Mouse (Mus musculus) kidney, embryonic 14.5 days (tissue): ENCODE data around the gene Pde3a. TPM values are rescaled to one million over a fixed set of nuclear protein-coding genes. Genes with fewer than 3 reads are reported as not detected.
"Not testable (repeated sequence)": the region's sequence is repeated elsewhere in the genome, so short reads cannot be mapped to it uniquely, and the experiment has no call there.

Source experiments
- ATAC-seq: fragments of 200-750 bp; cut with Nextera tagmentation; 2 replicates; pipeline ENCODE4 v1.8.0; 2017; ENCODE audit warnings: moderate number of reproducible peaks, mild to moderate bottlenecking, moderate TSS enrichment, moderate library complexity; ENCODE audit not compliant: low FRiP score, low TSS enrichment
- H3K27ac ChIP-seq: fragments of 300-500 bp; sonication (generic); 2 replicates; pipeline ENCODE4 v1.5.1; 2014; ENCODE audit warnings: low read depth, mild to moderate bottlenecking, low read length, moderate library complexity, mixed read lengths
- H3K27me3 ChIP-seq: fragments of 300-500 bp; sonication (generic); 2 replicates; pipeline ENCODE4 v1.6.1; 2014; ENCODE audit warnings: mild to moderate bottlenecking, low read length; ENCODE audit not compliant: control insufficient read depth, insufficient read depth
- H3K36me3 ChIP-seq: fragments of 300-500 bp; sonication (generic); 2 replicates; pipeline ENCODE4 v1.6.1; 2014; ENCODE audit warnings: low read length, mixed read lengths; ENCODE audit not compliant: control insufficient read depth, insufficient read depth
- H3K4me1 ChIP-seq: fragments of 300-500 bp; sonication (generic); 2 replicates; pipeline ENCODE4 v1.6.1; 2014; ENCODE audit warnings: low read length, mixed read lengths; ENCODE audit not compliant: control insufficient read depth, insufficient read depth
- H3K4me2 ChIP-seq: fragments of 300-500 bp; sonication (generic); replicated peaks from 2 replicates; pipeline ENCODE4 v1.6.1; 2014; ENCODE audit warnings: low read depth, mild to moderate bottlenecking, low read length
- H3K4me3 ChIP-seq: fragments of 300-500 bp; sonication (generic); 2 replicates; pipeline ENCODE4 v1.5.1; 2014; ENCODE audit warnings: mild to moderate bottlenecking, low read length
- H3K9ac ChIP-seq: fragments of 300-500 bp; sonication (generic); 2 replicates; pipeline ENCODE4 v1.6.1; 2014; ENCODE audit warnings: low read depth, mild to moderate bottlenecking, low read length, moderate library complexity
- H3K9me3 ChIP-seq: fragments of 300-500 bp; sonication (generic); 2 replicates; pipeline ENCODE4 v1.6.1; 2016; ENCODE audit warnings: low read length; ENCODE audit not compliant: control insufficient read depth
- WGBS: fragments of 180-500 bp; shearing (Covaris S2); extraction: QIAGEN DNeasy Blood & Tissue Kit; methylation state at CpG from one replicate; pipeline ENCODE4 v1.1.7; 2014; 5-methylcytosine and 5-hydroxymethylcytosine counted together
- polyA plus RNA-seq: library from polyadenylated mRNA; unstranded; fragments of >200 nt; fragmentation: Nextera tagmentation; extraction: Ambion mirVana; gene quantifications from 2 replicates; pipeline ENCODE4 v1.2.1, GENCODE M21; 2014

Gene Pde3a
- polyA plus RNA-seq, 1 experiment from 2014 or later = 13.8 TPM

- H3K4me3 ChIP-seq = no peak overlapping the region
- H3K4me1 ChIP-seq = peaks cover 16% of the 10 kb centered on the region
- ATAC-seq = no peak
- no peaks in the 10 kb centered on the region for H3K27me3 ChIP-seq
- H3K36me3 ChIP-seq = no peaks in the 10 kb centered on the region; the same call in 1 of the 2 replicates
- H3K9me3 ChIP-seq = no peaks in the 10 kb centered on the region
- H3K4me2 ChIP-seq = no peak overlapping the region
- WGBS = 30% methylated on average over 2 of the region's 2 CpGs
- H3K9ac ChIP-seq = no peak overlapping the region
- H3K27ac ChIP-seq = no peak overlapping the region
Measured at GRCm38 (mm10) chr6:141308451-141308850, 59.4 kb downstream of the Pde3a start.

- Histone ChIP-seq H3K9ac (no peak overlapping the region), H3K4me3 (no peak overlapping the region), H3K4me2 (no peak overlapping the region), H3K4me1 (peaks cover 16% of the 10 kb centered on the region), H3K27me3 (no peaks in the 10 kb centered on the region), H3K36me3 (no peaks in the 10 kb centered on the region; the same call in 1 of the 2 replicates), H3K9me3 (no peaks in the 10 kb centered on the region), H3K27ac (peak overlapping the region; percentile 24; the same call in 1 of the 2 replicates)
- WGBS = 39% methylated on average over 3 of the region's 3 CpGs
- no peak for ATAC-seq
Measured at GRCm38 (mm10) chr6:141309872-141310271, 60.8 kb downstream of the Pde3a start.

- no peak overlapping the region for H3K4me2 ChIP-seq
- H3K4me1 ChIP-seq = peaks cover 11% of the 10 kb centered on the region
- H3K4me3 ChIP-seq = no peak overlapping the region
- 20% methylated on average over 6 of the region's 6 CpGs for whole genome bisulfite sequencing
- no peaks in the 10 kb centered on the region for H3K9me3 ChIP-seq
- no peak overlapping the region for H3K9ac ChIP-seq
- ATAC-seq = no peak
- H3K27me3 ChIP-seq = no peaks in the 10 kb centered on the region
- H3K36me3 ChIP-seq = no peaks in the 10 kb centered on the region; the same call in 1 of the 2 replicates
- peak overlapping the region; percentile 24; the same call in 1 of the 2 replicates for H3K27ac ChIP-seq
Measured at GRCm38 (mm10) chr6:141310351-141310750, 61.3 kb downstream of the Pde3a start.

DNA sequence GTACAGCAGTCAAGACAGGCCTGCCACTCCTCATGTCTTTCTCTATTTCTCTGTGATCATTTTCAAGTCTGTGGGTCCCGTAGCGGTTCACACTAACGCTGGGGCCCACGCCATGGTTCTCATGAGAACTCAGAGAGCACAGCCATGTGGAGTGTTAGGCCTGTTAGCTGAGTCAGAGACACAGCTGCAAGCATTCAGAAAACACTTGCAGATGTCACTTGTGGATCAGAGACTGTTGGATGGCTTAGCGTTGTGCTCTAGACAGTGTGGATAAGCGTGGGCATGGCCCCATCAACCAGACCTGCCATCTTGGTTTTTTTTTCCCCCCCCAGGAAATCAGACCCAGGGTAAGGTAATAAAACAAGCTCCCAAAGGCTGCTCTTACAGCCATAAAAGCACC is 62.5 kb downstream of the Pde3a start:
- peak; percentile 37; the same call in 1 of the 2 replicates for ATAC-seq
- H3K9ac ChIP-seq = no peak overlapping the region
- H3K9me3 ChIP-seq = no peaks in the 10 kb centered on the region
- peak overlapping the region; percentile 59 for H3K27ac ChIP-seq
- no peaks in the 10 kb centered on the region; the same call in 1 of the 2 replicates for H3K36me3 ChIP-seq
- H3K27me3 ChIP-seq = no peaks in the 10 kb centered on the region
- WGBS = 44% methylated on average over 6 of the region's 6 CpGs
- no peak overlapping the region for H3K4me3 ChIP-seq
- peaks cover 9% of the 10 kb centered on the region for H3K4me1 ChIP-seq
- H3K4me2 ChIP-seq = no peak overlapping the region

- Histone ChIP-seq H3K9ac (no peak overlapping the region), H3K4me2 (no peak overlapping the region), H3K4me3 (no peak overlapping the region), H3K9me3 (no peaks in the 10 kb centered on the region), H3K36me3 (no peaks in the 10 kb centered on the region; the same call in 1 of the 2 replicates), H3K4me1 (peaks cover 5% of the 10 kb centered on the region), H3K27ac (no peak overlapping the region), H3K27me3 (no peaks in the 10 kb centered on the region)
- whole genome bisulfite sequencing = 87% methylated on average over 4 of the region's 4 CpGs
- no peak for ATAC-seq
Measured at GRCm38 (mm10) chr6:141313112-141313511, 64.0 kb downstream of the Pde3a start.

- no peak for ATAC-seq
- H3K27me3 ChIP-seq = no peaks in the 10 kb centered on the region
- no peaks in the 10 kb centered on the region; the same call in 1 of the 2 replicates for H3K36me3 ChIP-seq
- 69% methylated on average over 3 of the region's 3 CpGs for WGBS
- no peak overlapping the region for H3K9ac ChIP-seq
- no peak overlapping the region for H3K4me2 ChIP-seq
- no peak overlapping the region for H3K4me3 ChIP-seq
- no peaks in the 10 kb centered on the region for H3K9me3 ChIP-seq
- no peaks in the 10 kb centered on the region for H3K4me1 ChIP-seq
- no peak overlapping the region for H3K27ac ChIP-seq
Measured at GRCm38 (mm10) chr6:141318440-141318839, 69.4 kb downstream of the Pde3a start.

- Histone ChIP-seq H3K27me3 (no peaks in the 10 kb centered on the region), H3K27ac (no peak overlapping the region), H3K4me1 (no peaks in the 10 kb centered on the region), H3K9me3 (no peaks in the 10 kb centered on the region), H3K4me2 (no peak overlapping the region), H3K36me3 (no peaks in the 10 kb centered on the region), H3K9ac (no peak overlapping the region), H3K4me3 (no peak overlapping the region)
- 85% methylated on average over 3 of the region's 3 CpGs for WGBS
- ATAC-seq = no peak
Measured at GRCm38 (mm10) chr6:141321253-141321652, 72.2 kb downstream of the Pde3a start.

GRCm38 (mm10) chr6:141322961-141323360 is 73.9 kb downstream of the Pde3a start:
- no peak overlapping the region for H3K4me2 ChIP-seq
- no peak overlapping the region for H3K4me3 ChIP-seq
- no peak overlapping the region for H3K27ac ChIP-seq
- H3K9me3 ChIP-seq = no peaks in the 10 kb centered on the region
- no peaks in the 10 kb centered on the region for H3K4me1 ChIP-seq
- no peaks in the 10 kb centered on the region for H3K27me3 ChIP-seq
- H3K9ac ChIP-seq = no peak overlapping the region
- H3K36me3 ChIP-seq = no peaks in the 10 kb centered on the region
- WGBS = 63% methylated on average over 4 of the region's 4 CpGs
- ATAC-seq = no peak

DNA sequence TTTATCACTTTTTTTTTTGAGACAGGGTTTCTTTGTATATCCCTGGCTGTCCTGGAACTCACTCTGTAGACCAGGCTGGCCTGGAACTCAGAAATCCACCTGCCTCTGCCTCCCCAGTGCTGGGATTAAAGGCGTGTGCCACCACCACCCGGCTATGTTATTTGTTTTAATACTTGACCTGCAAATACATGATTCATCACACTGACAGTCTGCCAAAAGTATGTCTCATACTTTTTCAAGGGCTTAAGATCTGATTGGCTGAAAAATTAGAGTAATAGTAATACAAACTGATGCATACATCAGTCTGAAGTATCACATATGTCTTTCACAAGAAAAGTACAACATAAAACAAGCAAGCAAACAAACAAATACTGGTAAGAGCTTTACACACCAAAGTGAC is 78.1 kb downstream of the Pde3a start:
- H3K4me1 ChIP-seq, H3K27me3 ChIP-seq, H3K36me3 ChIP-seq, H3K27ac ChIP-seq, H3K9me3 ChIP-seq, H3K9ac ChIP-seq, H3K4me3 ChIP-seq, ATAC-seq, H3K4me2 ChIP-seq: not testable (repeated sequence)
- WGBS = 82% methylated on average over 2 of the region's 2 CpGs
